11 mouse cellular contexts compared by ENCODE assay signal in the genomic region with DNA sequence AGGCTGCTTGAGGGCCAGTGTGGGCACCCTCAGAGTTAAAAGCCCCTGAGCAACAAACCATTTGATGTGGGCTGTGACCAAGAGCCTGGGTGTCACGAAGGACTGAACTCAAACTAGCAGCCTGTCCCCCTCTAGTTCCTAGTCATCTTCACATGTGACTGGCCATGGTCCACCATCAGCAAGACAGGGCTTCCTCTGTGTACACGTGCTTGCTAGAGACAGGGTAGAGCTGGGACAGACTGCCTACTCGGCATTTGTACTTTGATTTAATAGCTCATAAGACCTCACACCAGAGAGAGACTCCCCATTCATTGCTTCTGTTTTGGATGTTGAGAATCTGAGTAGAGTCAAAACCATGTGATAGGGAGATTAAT. TPM values are rescaled to one million over a fixed set of nuclear protein-coding genes. Genes with fewer than 3 reads are reported as not detected.
DNase-seq lines count a peak whose midpoint lies in the region; ATAC-seq lines count a peak whose summit lies in the region.
"Had no signal": no experiment of that assay in that cellular context is flagged by ENCODE, and none has a peak within 500 bp of the region (broad histone marks: within the 10 kb centered on the region; RNA-seq: fewer than 3 reads in every experiment).

No protein-coding gene starts in this region.

- H3K27me3 ChIP-seq in forebrain, embryonic 10.5 days (ENCODE audit: poor library complexity, severe bottlenecking) = no peaks in the 10 kb centered on the region
- no peaks in the 10 kb centered on the region for H3K27me3 ChIP-seq in forebrain, embryonic 16.5 days (replicated peaks; ENCODE audit: control insufficient read depth, insufficient read depth, low read length)
- no peaks in the 10 kb centered on the region for H3K27me3 ChIP-seq in neural tube, embryonic 11.5 days (ENCODE audit: control insufficient read depth, insufficient read depth, low read length)
- H3K27me3 ChIP-seq in limb, embryonic 11.5 days (ENCODE audit: control insufficient read depth, insufficient read depth, low read length) = no peaks in the 10 kb centered on the region

- no peaks in the 10 kb centered on the region for H3K36me3 ChIP-seq in forebrain, embryonic 10.5 days (replicated peaks)
- no peaks in the 10 kb centered on the region for H3K36me3 ChIP-seq in forebrain, embryonic 16.5 days (ENCODE audit: control insufficient read depth, insufficient read depth)
- no peaks in the 10 kb centered on the region for H3K36me3 ChIP-seq in neural tube, embryonic 11.5 days (ENCODE audit: control insufficient read depth, insufficient read depth, low read length)
- no peaks in the 10 kb centered on the region for H3K36me3 ChIP-seq in limb, embryonic 11.5 days (ENCODE audit: control insufficient read depth, insufficient read depth, low read length)

- DNase-seq in forebrain, embryonic 10.5 days (ENCODE audit: extremely low spot score, low spot score) = no peak
- no peak for DNase-seq in neural tube, embryonic 11.5 days (ENCODE audit: low spot score)
- DNase-seq in neural tube, embryonic 10.5 days (ENCODE audit: extremely low spot score, low spot score) = no peak
- DNase-seq in limb, embryonic 11.5 days (ENCODE audit: low spot score) = no peak
- DNase-seq in urinary bladder, adult 18-20 months (ENCODE audit: low spot score in 2 of 2) = no peak
- DNase-seq in spleen, adult 12 weeks (ENCODE audit: low spot score) = no peak
- DNase-seq in cerebellum, adult 9-11 months = no peak
- DNase-seq: cerebellum, adult 9-10 months; heart, adult 2 months; lung, postnatal 14 days had no signal

- H3K4me2 ChIP-seq in forebrain, embryonic 16.5 days (ENCODE audit: low read length) = no peak overlapping the region
- no peak overlapping the region for H3K4me2 ChIP-seq in neural tube, embryonic 11.5 days (ENCODE audit: low read depth)
- peak overlapping the region; percentile 20; the same call in 1 of the 2 replicates for H3K4me2 ChIP-seq in limb, embryonic 11.5 days (ENCODE audit: low read depth, severe bottlenecking)

- H3K9me3 ChIP-seq in forebrain, embryonic 10.5 days = no peaks in the 10 kb centered on the region
- no peaks in the 10 kb centered on the region for H3K9me3 ChIP-seq in forebrain, embryonic 16.5 days (ENCODE audit: control insufficient read depth, low read length)
- H3K9me3 ChIP-seq in neural tube, embryonic 11.5 days (ENCODE audit: control insufficient read depth, low read length) = no peaks in the 10 kb centered on the region
- H3K9me3 ChIP-seq in limb, embryonic 11.5 days (ENCODE audit: control insufficient read depth, low read length) = no peaks in the 10 kb centered on the region

- H3K4me1 ChIP-seq in forebrain, embryonic 10.5 days = peaks cover 88% of the 10 kb centered on the region
- H3K4me1 ChIP-seq in forebrain, embryonic 16.5 days (replicated peaks; ENCODE audit: control insufficient read depth, insufficient read depth, low read length) = peaks cover 18% of the 10 kb centered on the region
- H3K4me1 ChIP-seq in neural tube, embryonic 11.5 days (ENCODE audit: control insufficient read depth, insufficient read depth, low read length) = peaks cover 26% of the 10 kb centered on the region
- peaks cover 61% of the 10 kb centered on the region for H3K4me1 ChIP-seq in limb, embryonic 11.5 days (ENCODE audit: control insufficient read depth, insufficient read depth, low read length)

- 75% methylated on average over 3 of the region's 3 CpGs for WGBS in forebrain, embryonic 10.5 days
- WGBS in forebrain, embryonic 16.5 days = 85% methylated on average over 3 of the region's 3 CpGs
- WGBS in neural tube, embryonic 11.5 days = 51% methylated on average over 3 of the region's 3 CpGs
- WGBS in limb, embryonic 11.5 days = 10% methylated on average over 3 of the region's 3 CpGs

- no peak for ATAC-seq in forebrain, embryonic 16.5 days
- ATAC-seq in neural tube, embryonic 11.5 days (ENCODE audit: insufficient read depth, low FRiP score, low TSS enrichment) = no peak
- ATAC-seq in limb, embryonic 11.5 days (ENCODE audit: insufficient number of reproducible peaks, low FRiP score, low TSS enrichment, low read depth) = no peak

- H3K4me3 ChIP-seq in forebrain, embryonic 10.5 days = no peak overlapping the region
- no peak overlapping the region for H3K4me3 ChIP-seq in forebrain, embryonic 16.5 days (replicated peaks; ENCODE audit: low read length)
- no peak overlapping the region for H3K4me3 ChIP-seq in neural tube, embryonic 11.5 days (ENCODE audit: low read depth, low read length)
- H3K4me3 ChIP-seq in limb, embryonic 11.5 days (ENCODE audit: low read depth, low read length) = no peak overlapping the region
- H3K4me3 ChIP-seq: heart, adult 2 months had no signal

- no peak overlapping the region for H3K9ac ChIP-seq in forebrain, embryonic 16.5 days (replicated peaks; ENCODE audit: low read depth, low read length)
- no peak overlapping the region for H3K9ac ChIP-seq in neural tube, embryonic 11.5 days (ENCODE audit: low read length)
- peak overlapping the region; percentile 37; the same call in 1 of the 2 replicates for H3K9ac ChIP-seq in limb, embryonic 11.5 days (ENCODE audit: low read length)

- H3K27ac ChIP-seq in forebrain, embryonic 10.5 days = peak overlapping the region; percentile 86
- H3K27ac ChIP-seq in forebrain, embryonic 16.5 days (ENCODE audit: low read length) = no peak overlapping the region
- 0 out of 2 replicates have a peak overlapping the region, but pooled peaks have one; percentile 35 for H3K27ac ChIP-seq in neural tube, embryonic 11.5 days (ENCODE audit: low read depth, low read length)
- H3K27ac ChIP-seq in limb, embryonic 11.5 days (replicated peaks; ENCODE audit: low read depth, low read length) = peak overlapping the region; percentile 95
- H3K27ac ChIP-seq: heart, adult 2 months had no signal

RNA-seq across cellular contexts. Expression of gene Dusp7, which starts 27.1 kb away (rescaled TPM):
- polyA plus RNA-seq in forebrain, embryonic 10.5 days (2016; fragmentation: Nextera tagmentation; extraction: Ambion mirVana) = 17.6 and 18.9 TPM in 2 replicates
- 9.0 and 10.3 TPM in 2 replicates for polyA plus RNA-seq in forebrain, embryonic 16.5 days (2015; fragmentation: Nextera tagmentation; extraction: Ambion mirVana)
- 28.1 and 28.7 TPM in 2 replicates for polyA plus RNA-seq in neural tube, embryonic 11.5 days (2014; fragmentation: Nextera tagmentation; extraction: Ambion mirVana)
- polyA plus RNA-seq in limb, embryonic 11.5 days (2014; fragmentation: Nextera tagmentation; extraction: Ambion mirVana) = 63.4 and 67.4 TPM in 2 replicates
